Mouse (Mus musculus): ENCODE results near the gene Ptcd3.
"Not testable (repeated sequence)": the region's sequence is repeated elsewhere in the genome, so short reads cannot be mapped to it uniquely, and the experiment has no call there.

DNA sequence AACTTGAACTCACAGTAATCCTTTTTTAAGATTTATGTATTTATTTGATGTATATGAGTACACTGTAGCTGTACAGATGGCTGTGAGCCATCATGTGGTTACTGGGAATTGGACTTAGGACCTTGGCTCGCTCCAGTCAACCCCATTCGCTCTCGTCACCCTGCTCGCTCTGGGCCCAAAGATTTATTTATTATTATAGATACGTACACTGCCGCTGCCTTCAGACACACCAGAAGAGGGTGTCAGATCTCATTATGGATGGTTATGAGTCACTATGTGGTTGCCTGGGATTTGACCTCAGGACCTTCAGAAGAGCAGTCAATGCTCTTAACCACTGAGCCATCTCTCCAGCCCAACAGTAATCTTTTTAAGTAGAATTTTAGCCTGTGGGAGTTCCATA lies 61.6 kb downstream of the Ptcd3 start:
- TF ChIP-seq POLR2A (IDR thresholded peaks at IDR 0.05; ENCODE audit: insufficient read depth, low read length); EP300 (IDR thresholded peaks at IDR 0.05; ENCODE audit: insufficient read depth, low read depth, low read length); CTCF (IDR thresholded peaks at IDR 0.05; ENCODE audit: low read depth, low read length): not testable (repeated sequence)

Data from ES-Bruce4 (cell line).